21 mouse cellular contexts compared by ENCODE assay signal in the genomic region with DNA sequence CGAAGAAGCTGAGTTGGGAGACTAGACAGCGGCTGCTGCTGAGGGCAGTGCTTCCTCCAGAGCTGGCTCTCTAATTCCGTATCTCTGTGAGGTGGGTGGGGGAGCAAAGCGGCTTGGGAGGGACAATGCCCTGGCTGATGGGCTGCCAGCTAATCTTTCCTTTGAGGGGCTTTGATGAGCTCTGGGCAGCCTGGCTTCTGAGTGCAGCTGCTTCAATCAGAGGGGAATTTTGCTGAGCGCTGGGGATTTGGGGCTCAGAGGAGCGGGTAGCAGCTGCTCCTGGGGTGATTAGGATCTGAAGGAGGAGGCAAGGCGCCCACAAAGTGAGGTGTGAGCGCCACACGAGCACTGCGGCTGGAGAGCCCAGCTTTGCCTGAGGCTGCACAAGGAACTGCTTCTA.
DNase-seq lines count a peak whose midpoint lies in the region; ATAC-seq and TF ChIP-seq lines count a peak whose summit lies in the region.
"Had no signal": no experiment of that assay in that cellular context is flagged by ENCODE, and none has a peak within 500 bp of the region (broad histone marks: within the 10 kb centered on the region; RNA-seq: fewer than 3 reads in every experiment).

No protein-coding gene starts in this region.

- 3% methylated on average over 10 of the region's 10 CpGs for WGBS in forebrain, embryonic 10.5 days
- WGBS in hindbrain, embryonic 13.5 days: 5% methylated on average over 10 of the region's 10 CpGs
- 11% methylated on average over 10 of the region's 10 CpGs for WGBS in midbrain, postnatal 0 days

- no peak for ATAC-seq in hindbrain, embryonic 13.5 days (ENCODE audit: low FRiP score)
- peak; percentile 45; the same call in 1 of the 2 replicates for ATAC-seq in midbrain, postnatal 0 days (ENCODE audit: low FRiP score)
- ATAC-seq in activated CD4-positive, CD25-positive, alpha-beta regulatory T cell, adult 4 months: no peak
- ATAC-seq: intestine, embryonic 15.5 days had no signal

- peak overlapping the region; percentile 16; the same call in 1 of the 2 replicates for H3K4me3 ChIP-seq in forebrain, embryonic 10.5 days
- no peak overlapping the region for H3K4me3 ChIP-seq in hindbrain, embryonic 13.5 days
- H3K4me3 ChIP-seq in midbrain, postnatal 0 days (ENCODE audit: low read depth, low read length): no peak overlapping the region
- H3K4me3 ChIP-seq: embryonic facial prominence, embryonic 13.5 days; intestine, embryonic 15.5 days; layer of hippocampus, adult 2 months; limb, embryonic 15.5 days; neural tube, embryonic 15.5 days had no signal

- peak overlapping the region; percentile 30; the same call in 1 of the 2 replicates for H3K27ac ChIP-seq in forebrain, embryonic 10.5 days
- peak overlapping the region; percentile 23; the same call in 1 of the 2 replicates for H3K27ac ChIP-seq in hindbrain, embryonic 13.5 days
- H3K27ac ChIP-seq in midbrain, postnatal 0 days (ENCODE audit: low read depth, low read length): 0 out of 2 replicates have a peak overlapping the region, but pooled peaks have one; percentile 18
- H3K27ac ChIP-seq: embryonic facial prominence, embryonic 13.5 days; intestine, embryonic 15.5 days; kidney, postnatal 0 days; layer of hippocampus, adult 2 months; limb, embryonic 15.5 days; macrophage; neural tube, embryonic 15.5 days had no signal

- H3K9ac ChIP-seq in hindbrain, embryonic 13.5 days: no peak overlapping the region
- no peak overlapping the region for H3K9ac ChIP-seq in midbrain, postnatal 0 days (replicated peaks; ENCODE audit: low read length, poor library complexity, severe bottlenecking)
- H3K9ac ChIP-seq: embryonic facial prominence, embryonic 13.5 days; intestine, embryonic 15.5 days; limb, embryonic 15.5 days; neural tube, embryonic 15.5 days had no signal

- 0 out of 2 replicates have a peak overlapping the region, but pooled peaks have one; percentile 19 for H3K4me2 ChIP-seq in hindbrain, embryonic 13.5 days
- H3K4me2 ChIP-seq in midbrain, postnatal 0 days (ENCODE audit: low read depth, low read length, poor library complexity, severe bottlenecking): peak overlapping the region; percentile 6; the same call in 1 of the 2 replicates
- H3K4me2 ChIP-seq: embryonic facial prominence, embryonic 13.5 days; heart, embryonic 11.5 days; intestine, embryonic 15.5 days; limb, embryonic 15.5 days; neural tube, embryonic 15.5 days had no signal

- H3K36me3 ChIP-seq in forebrain, embryonic 10.5 days (replicated peaks): no peaks in the 10 kb centered on the region
- no peaks in the 10 kb centered on the region for H3K36me3 ChIP-seq in hindbrain, embryonic 13.5 days
- no peaks in the 10 kb centered on the region for H3K36me3 ChIP-seq in midbrain, postnatal 0 days (ENCODE audit: insufficient read depth, low read length)
- H3K36me3 ChIP-seq: embryonic facial prominence, embryonic 13.5 days; intestine, embryonic 15.5 days; limb, embryonic 15.5 days; neural tube, embryonic 15.5 days had no signal

- no peaks in the 10 kb centered on the region for H3K9me3 ChIP-seq in forebrain, embryonic 10.5 days
- H3K9me3 ChIP-seq in hindbrain, embryonic 13.5 days: no peaks in the 10 kb centered on the region
- H3K9me3 ChIP-seq in midbrain, postnatal 0 days (ENCODE audit: low read length): no peaks in the 10 kb centered on the region
- H3K9me3 ChIP-seq: embryonic facial prominence, embryonic 13.5 days; intestine, embryonic 15.5 days; limb, embryonic 15.5 days; neural tube, embryonic 15.5 days had no signal

- H3K27me3 ChIP-seq in forebrain, embryonic 10.5 days (ENCODE audit: poor library complexity, severe bottlenecking): peaks cover 17% of the 10 kb centered on the region
- peaks cover 6% of the 10 kb centered on the region; the same call in 1 of the 2 replicates for H3K27me3 ChIP-seq in hindbrain, embryonic 13.5 days
- no peaks in the 10 kb centered on the region for H3K27me3 ChIP-seq in midbrain, postnatal 0 days (ENCODE audit: insufficient read depth, low read length)

- DNase-seq in embryo, embryonic 11 days: peak; percentile 26
- DNase-seq in embryo, embryonic 10 days (ENCODE audit: low spot score): no peak
- peak; percentile 17 for DNase-seq in forebrain, embryonic 10.5 days (ENCODE audit: extremely low spot score, low spot score)
- no peak for DNase-seq in midbrain, postnatal 0 days (ENCODE audit: low spot score)
- no peak for DNase-seq in kidney, adult 8-10 months
- DNase-seq in thymus, postnatal 25 days: no peak
- DNase-seq: adrenal gland, postnatal 25 days; cerebellum, postnatal 10 days; gastrocnemius, postnatal 25 days; lung, adult 2 months; right cerebral cortex, postnatal 25 days had no signal

- H3K4me1 ChIP-seq in forebrain, embryonic 10.5 days: peaks cover 20% of the 10 kb centered on the region
- H3K4me1 ChIP-seq in hindbrain, embryonic 13.5 days (replicated peaks): peaks cover 21% of the 10 kb centered on the region
- 0 out of 2 replicates have a peak, but pooled peaks cover 3% of the 10 kb centered on the region for H3K4me1 ChIP-seq in midbrain, postnatal 0 days (ENCODE audit: insufficient read depth, low read length)
- H3K4me1 ChIP-seq: embryonic facial prominence, embryonic 13.5 days; intestine, embryonic 15.5 days; limb, embryonic 15.5 days had no signal

- TF ChIP-seq CTCF in midbrain, postnatal 0 days (IDR thresholded peaks at IDR 0.05): no peak

Comparison
In these comparisons a context has a peak if more than half of its experiments do, and no peak if none do; other contexts are left out.
1. DNase-seq: peak in embryo, embryonic 11 days (single experiment) and forebrain, embryonic 10.5 days (single experiment); none in embryo, embryonic 10 days (single experiment), midbrain, postnatal 0 days (single experiment), kidney, adult 8-10 months (0 of 2) and thymus, postnatal 25 days (single experiment).
2. Peak in every context shown above with its lines, with median percentiles within 50 percentile points of each other: H3K27ac ChIP-seq.